Mouse (Mus musculus) c-Kit-positive CD71-negative TER-119-negative erythroid progenitor cells, embryonic 14.5 days (primary cell): ENCODE data around the gene Hsf4.
"Not testable (repeated sequence)": the region's sequence is repeated elsewhere in the genome, so short reads cannot be mapped to it uniquely, and the experiment has no call there.

Experiments used
- DNase-seq: peaks from one replicate; pipeline ENCODE4 v3.0.0-alpha.2; 2013; ENCODE audit warnings: low read depth

The Hsf4 gene

DNA sequence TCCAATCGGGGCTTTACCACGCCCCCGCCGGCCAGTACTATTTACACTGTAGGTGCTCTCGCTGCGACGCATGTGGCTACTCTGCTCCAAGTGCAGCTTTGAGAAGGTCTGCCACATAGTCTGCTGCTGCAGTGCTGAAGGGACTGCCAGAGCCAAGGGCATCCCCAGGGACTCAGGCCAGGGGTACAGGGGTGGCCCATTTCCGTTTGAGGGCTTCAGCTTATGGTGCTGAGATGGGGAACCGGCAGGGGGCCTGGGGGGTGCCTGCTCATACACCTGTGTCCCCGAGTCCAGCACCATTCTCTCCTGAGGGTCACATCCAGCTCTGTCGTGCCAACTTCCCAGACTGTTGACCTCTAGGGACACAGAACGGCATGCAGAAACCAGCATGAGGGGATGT lies 15.9 kb downstream of the Hsf4 start:
- DNase-seq: no peak

DNA sequence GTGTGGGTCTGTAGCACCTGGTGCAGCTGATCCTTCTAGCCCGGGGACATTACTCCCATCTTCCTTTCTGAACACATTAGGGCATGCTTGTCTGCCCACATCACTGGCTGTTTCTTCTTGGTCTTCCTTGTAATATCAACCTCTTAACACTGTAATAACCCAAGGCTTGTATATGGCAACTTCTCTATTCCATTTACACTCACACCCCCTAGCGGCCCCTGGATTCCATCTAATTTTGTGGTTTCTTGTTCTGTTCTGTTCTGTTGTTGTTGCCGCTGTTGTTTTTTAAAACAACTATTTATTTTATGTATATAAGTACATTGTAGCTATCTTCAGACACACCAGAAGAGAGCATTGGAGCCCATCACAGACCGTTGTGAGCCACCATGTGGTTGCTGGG lies 17.3 kb downstream of the Hsf4 start:
- no peak for DNase-seq

DNA sequence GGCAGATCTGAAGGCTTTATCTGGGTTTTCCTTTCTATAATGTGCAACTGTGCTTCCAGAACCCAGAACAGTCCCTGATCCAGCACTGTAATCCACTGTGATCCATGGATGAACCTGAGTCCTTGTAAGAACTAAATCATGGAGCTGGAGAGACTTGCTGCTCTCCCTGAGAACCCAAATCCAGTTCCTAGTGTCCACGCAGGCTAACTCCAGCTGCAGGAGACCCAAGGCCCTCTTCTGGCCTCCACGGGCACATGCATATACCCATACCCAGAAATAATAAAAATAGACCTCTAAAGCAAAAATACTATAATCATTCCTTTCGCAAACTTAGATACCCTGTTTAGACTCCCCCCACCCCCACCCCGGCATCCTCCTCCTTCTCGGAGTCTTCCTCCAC lies 18.6 kb downstream of the Hsf4 start:
- DNase-seq: no peak

DNA sequence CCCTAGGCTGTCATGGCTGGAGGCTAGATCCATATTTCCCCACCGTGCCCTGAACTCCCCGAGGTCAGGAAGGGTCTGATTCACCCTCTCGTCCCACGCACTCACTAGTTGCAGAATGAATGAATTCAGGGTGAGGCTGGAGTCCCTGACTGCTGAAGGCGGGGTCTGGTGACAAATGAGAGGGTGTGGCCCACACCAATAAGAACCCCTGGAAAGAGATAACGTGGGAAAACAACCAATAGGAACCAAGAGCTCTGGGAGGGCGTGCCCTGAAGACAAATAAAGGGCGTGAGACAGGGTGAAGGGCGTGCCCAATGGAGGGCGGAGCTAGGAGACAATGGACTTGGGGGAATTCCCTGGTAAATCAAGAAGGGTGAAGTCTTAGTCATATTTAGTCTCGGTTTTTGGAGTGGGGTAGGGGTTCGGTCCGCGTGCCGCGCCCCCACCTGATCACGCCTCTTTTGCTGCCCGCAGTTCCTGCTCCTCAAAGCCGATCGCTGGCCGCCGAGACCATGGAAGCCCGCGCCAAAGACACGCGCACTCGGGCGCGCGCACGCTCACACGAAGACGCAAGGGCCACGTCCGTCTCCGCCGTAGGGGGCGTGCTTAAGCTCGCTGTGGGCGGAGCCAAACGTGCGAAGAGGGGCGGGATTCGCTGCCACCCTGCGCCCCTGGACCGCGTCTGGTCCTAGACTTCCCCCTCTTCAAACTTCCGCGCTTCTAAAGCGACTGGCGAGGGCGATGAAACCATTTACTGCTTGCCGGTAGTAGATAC lies 19.5 kb downstream of the Hsf4 start:
- DNase-seq: peak; percentile 96

DNA sequence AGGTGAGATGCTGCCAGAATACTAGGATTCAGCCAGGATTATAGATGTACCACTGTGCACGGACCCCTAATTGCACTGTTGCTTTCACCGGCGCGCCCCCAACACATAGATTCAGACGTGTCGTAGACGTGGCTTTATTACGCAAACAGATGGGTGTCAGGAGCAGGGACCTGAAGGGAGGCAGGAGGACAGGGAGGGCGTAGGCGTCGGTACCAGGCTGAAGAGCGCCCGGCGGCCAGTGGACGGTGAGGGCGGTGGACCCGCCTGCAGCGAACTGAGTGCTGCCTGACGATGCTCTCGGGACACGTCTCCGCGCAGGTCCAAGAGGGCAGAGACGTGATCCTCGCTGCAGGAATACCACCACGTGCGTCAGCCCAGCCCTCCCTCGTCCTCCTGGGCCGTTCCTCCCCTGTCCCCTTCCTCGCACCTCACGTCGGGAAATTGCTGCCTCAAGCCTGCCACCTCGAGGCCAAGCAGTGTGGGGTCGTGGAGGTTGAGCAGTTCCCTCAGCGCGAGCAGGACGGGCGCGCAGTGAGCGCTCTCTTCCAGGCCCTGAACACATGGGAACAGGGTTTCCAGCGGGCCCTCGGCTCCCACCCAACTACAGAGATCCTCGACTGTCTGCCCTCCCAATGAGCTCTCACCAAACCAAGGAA lies 20.3 kb downstream of the Hsf4 start, which contains the start of gene 4931428F04Rik:
TSS of gene 4931428F04Rik (minus strand) at position 60 of the 656 bp plus-strand sequence.
- no peak for DNase-seq

DNA sequence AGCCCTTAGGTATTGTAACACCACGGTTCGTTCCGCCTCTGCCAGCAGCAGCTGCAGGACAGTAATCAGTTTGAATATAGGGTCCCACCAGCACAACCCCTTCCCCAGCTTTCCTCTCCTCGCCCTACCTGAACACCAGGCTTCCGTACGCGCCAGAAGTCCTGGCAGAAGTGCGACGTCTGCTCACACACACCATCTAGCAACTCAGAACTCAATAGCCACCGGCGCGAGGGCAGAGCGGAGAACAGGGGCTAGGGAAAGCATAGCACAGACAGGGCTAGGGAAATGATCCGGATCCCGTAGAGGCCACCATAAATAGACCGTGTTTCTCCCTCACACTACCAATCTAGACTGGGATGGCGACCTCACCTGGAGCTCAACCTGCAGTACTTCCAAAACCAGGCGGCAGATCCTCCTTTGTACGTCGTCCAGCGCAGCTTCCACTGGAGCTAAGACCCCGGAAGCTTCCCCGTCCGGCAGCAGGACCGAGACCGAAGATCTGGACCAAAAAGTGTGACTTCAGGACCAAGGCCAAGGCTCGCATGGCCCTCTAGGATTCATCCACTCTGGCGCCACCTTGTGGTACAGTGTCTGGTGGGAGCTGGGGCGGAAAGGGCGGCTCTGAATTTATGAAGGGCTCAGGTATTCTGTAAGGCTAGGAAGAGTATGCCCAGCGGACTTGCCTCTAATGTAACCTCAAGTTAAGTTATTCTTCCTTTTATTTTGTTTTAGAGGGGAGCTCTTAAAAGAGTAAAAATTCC lies 21.1 kb downstream of the Hsf4 start:
- peak; percentile 97 for DNase-seq

DNA sequence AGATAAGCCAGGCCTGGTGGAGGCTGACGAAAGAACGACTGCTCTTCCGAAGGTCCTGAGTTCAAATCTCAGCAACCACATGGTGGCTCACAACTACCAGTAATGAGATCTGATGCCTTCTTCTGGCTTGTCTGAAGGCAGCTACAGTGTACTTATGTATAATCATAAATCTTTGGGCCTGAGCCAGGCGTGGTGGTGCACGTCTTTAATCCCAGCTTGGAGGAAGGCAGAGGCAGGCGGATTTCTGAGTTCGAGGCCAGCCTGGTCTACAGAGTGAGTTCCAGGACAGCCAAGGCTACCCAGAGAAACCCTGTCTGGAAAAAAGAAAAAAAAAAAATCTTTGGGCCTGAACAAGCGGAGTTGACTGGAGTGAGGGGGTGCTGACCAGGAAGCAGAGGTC lies 21.8 kb downstream of the Hsf4 start:
- not testable (repeated sequence) for DNase-seq

DNA sequence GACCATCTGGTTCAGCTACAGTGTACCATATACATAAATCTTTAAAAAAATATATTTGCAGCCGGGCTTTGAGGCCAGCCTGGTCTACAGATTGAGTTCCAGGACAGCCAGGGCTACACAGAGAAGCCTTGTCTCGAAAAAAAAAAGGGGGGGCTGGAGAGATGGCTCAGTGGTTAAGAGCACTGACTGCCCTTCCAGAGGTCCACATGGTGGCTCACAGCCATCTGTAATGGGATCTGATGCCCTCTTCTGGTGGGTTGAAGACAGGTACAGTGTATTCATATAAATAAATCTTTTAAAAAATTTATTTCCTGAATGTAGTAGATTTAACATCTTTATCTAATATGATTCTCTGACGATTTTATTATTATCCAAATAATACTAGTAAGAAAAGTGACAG lies 22.2 kb downstream of the Hsf4 start:
- not testable (repeated sequence) for DNase-seq

DNA sequence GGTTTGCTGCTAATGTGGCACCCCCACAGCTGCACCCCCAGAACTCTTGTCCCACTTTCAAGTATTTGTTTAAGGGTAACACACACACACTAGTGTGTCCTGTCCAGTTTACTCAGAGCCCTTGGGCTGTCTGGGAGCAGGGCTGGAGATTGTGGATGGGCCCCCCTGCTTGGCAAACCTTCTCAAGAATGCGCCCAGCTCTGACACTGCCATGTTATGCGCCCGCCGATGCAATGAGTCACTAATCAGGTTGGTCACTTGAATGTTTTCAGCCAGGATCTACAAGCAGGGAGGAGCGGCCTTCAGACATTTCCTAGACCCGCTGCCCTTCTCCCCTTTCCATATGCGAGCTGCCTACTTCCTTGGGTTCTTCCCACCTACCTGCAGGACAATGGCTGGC lies 22.9 kb downstream of the Hsf4 start:
- DNase-seq: no peak

DNA sequence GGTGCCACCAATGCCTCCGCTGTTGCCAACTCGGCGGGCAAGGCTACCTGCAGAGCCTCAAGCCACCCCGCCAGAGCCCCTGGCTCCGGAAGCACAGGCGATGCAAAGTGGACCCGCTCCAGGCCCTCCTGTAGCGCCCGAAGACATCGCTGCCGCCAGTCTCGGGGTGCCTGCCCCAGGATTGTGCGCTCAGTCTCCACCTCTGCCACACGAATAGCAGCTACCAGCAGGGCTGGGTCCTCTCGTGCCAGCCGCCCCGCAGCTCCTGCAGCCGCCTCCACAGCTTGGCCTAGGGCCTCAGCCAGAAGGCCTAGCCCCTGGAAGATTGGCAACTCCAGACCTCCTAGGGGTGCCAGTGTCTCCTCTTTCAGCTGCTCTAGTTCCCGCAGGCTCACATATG lies 23.8 kb downstream of the Hsf4 start:
- no peak for DNase-seq

DNA sequence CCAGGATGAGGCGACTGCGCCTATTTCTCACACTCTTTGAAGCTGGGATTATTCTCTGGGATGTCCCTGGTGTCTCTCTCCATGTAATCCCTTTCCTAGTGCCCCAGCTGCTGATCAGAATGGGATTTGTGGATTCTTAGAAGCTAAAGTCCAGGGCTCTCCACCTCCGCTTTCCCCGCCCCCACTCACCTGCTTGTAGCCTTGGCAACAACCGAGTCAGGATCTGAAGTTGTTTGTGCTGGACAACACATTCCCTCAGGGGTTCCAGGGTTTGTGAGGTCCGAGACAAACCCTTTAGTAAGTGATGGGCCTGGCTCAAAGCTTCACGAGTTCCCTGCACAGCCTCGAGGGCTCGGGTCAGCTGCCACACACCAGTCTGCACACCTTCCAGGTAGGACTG lies 25.2 kb downstream of the Hsf4 start:
- DNase-seq: no peak

DNA sequence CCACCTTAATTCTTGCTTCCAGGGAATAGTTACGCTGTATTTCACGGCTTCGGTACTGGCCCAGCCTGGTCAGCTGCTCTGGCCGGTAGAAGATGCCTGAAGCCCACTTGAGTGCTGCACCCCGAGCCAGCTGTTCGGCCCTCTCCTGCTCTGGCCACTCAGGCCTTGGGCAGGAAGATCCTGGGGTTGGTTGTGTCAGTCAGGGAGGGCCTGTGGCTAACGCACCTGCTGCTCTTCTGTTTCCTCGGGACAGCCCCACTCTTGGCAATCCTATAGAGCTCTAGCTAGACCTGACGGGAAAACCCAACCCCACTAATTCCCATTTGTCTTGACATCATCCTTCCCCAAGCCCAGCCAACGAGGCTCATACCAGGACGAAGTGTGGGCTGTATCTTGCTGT lies 25.7 kb downstream of the Hsf4 start:
- DNase-seq: no peak

DNA sequence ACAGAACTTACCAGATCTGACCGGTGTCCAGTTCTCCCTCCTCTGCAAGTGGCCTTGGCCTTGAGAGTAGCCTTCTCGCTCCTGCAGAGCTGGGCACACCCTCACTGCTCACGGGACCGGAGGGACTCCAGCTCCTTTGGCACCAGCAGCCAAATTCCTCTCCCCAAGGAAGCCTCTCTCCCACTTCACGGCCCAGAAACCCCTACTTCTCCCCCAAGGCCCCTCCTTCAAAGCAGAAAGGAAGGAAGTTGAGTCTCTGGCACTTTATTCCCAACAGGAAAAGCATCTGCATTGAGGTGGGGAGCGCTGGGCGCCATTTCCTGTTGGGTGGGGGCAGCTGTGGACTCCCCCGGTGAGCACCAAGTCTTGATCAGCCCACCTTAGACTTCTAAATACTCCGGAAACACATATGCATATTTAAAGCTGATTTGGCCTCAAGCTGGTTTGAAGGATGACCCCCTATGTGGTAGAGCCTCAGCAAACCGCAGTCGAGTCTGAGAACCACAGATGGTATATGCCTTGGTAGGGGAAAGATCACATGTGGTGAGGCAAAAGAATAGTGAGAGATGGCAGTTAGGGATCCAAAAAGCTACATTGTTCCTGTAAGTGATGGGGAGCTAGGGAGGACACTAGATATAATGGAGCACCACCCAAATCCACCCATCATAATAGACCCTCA lies 26.4 kb downstream of the Hsf4 start, which contains the start of gene Exoc3l:
TSS of gene Exoc3l (minus strand) at position 207 of the 679 bp plus-strand sequence.
- DNase-seq: no peak

DNA sequence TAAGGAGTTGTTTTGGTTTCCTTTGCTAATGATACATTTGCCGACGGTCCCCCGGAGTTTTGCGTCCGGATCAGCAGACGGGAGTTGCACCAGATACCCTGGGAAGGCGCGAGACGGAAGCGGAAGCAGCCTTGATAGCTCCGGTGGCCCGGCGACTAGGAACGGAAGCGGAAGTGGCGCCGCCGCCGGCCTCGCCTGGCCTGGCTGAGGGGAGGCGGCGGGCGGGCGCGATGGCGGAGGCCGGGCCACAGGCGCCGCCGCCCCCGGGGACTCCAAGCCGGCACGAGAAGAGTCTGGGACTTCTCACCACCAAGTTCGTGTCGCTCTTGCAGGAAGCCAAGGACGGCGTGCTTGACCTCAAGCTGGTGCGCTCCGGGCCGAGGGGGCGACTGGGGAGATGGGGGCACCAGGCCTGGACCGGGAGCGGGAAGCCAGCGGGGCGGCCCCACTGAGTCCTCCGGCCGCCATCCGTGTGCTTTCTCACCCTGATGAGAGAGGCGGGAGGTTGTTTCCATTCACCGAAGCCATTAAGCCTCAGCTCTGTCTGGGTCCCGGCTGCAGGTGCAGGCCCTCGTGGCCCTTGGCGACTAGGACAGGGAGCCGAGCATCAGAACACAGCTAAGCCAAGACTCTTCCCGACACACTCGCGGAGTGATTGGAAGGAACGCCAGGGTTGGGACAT lies 28.1 kb downstream of the Hsf4 start, which contains the start of gene E2f4:
TSS of gene E2f4 (plus strand) at position 153 of the 682 bp plus-strand sequence.
- DNase-seq: peak; percentile 86

DNA sequence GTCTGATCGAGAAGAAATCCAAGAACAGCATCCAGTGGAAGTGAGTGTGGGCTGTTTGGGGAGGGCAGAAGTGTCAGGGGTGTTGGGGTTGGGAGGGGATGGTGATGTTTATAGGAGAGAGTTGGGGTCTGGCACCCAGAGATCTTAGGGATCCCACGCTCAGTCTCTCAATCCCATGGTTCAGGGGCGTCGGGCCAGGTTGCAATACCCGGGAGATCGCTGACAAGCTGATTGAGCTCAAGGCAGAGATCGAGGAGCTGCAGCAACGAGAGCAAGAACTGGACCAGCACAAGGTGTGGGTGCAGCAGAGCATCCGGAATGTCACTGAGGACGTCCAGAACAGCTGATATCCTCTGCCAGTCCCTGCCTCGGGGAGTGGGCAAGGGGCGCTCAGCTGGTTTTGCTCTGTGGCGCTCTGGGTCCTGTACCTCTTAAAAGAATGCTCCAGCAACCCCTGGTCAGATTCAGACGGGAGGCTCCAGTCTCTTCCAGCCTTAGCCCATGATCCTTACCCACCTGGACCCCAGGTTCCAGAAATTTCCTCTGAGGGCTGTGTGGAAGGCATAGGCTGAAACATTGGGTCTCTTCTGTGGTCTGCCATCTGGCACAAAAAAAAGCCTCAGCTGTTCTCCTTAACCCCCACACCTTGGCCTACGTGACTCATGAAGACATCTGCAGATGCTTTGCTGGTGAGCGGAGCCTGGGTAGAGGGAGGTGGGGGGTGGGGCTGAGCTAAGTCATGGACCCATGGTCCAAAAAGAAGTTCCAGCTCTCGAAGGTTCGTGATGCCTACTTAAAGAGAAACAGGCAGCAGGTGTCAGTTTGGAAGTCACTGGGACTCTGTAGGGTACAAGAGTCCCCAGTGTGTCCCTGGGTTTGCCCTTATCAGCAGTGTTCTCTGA lies 29.0 kb downstream of the Hsf4 start:
- DNase-seq: no peak

DNA sequence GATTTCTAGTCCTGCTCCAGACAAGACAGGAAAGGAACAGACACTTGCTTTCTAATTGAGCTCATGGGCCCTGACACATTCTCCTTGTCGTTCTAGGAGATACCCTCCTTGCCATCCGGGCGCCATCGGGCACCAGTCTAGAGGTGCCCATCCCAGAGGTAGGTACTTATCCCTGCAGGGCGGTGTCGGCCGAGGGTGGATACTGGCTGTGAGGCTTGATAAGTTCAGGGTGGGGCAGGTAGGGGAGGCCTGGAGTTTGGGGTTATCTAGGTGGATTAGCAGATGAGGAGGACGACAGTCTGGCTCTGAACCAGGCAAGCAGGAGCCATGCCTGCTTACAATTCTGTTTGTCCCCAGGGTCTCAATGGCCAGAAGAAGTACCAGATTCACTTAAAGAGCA lies 30.4 kb downstream of the Hsf4 start:
- no peak for DNase-seq

DNA sequence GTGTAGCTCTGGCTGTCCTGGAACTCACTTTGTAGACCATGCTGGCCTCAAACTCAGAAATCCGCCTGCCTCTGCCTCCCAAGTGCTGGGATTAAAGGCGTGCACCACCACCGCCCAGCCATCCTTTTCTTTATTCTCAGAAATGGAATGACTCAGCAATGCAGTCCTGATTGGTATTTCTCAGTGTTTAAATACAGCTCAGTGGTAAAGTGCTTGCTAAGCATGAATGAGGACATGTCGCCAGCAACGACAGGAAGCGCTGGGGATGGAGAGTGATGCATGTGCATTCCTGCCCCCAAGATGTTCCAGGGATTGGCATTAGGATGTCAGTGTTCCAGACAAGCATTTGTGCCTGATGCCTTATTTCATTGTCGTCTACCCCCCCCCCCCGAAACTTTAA lies 33.8 kb downstream of the Hsf4 start:
- no peak for DNase-seq

DNA sequence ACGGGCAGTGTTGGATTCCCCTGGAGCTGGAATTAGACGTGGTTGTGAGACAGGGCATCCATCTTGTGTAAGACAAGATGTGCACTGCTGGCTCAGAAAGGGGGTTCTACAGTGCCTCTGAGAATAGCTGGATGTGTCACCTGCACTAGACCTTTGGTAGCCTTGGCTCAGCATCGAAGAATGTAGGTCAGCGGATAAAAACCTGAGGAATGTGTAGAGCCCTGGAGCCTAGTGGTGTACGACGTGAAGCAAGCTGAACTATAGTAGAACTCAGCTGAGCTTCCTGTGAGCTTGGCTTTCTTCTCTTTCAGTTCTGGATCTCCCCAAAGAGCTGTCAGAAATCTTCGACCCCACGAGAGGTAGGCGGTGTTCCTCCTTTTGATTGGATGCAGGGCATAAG lies 34.3 kb downstream of the Hsf4 start:
- no peak for DNase-seq

DNA sequence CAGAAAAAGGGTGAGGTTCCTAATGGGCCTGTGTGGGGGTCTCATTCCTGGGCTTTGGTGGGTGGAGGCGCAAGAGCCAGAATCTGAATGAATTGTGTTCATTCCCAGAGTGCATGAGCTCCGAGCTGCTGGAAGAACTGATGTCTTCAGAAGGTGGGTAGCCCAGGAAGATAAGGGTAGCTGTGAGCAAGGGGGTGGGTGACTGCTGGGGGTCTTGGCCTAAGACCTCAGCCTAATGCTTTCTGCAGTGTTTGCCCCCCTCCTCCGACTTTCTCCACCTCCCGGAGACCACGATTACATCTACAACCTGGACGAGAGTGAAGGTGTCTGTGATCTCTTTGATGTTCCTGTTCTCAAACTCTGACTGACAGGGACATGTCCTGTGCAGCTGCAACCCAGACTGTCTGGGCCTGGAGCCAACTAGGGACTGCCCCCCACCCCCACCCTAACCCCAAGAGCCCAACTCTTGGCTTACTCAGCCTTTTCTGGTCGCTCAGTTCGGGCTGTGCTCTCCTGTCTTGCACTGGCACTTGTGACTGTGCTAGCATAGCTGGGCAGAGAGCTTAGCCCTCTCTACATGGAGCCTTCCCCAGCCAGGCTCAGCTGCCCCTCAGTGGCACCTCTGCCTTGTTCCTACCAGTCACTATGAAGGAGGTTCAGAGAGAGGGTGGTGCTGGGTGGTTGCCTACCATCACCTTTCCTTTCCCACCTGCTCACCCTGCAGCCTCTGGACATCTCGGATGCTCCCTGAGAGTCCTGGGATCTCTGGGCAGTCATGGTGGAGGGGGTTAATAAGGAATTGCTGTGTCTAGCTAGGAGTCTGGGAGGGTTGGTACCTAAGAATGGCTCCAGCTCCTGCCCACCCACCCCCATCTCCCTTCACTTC lies 35.0 kb downstream of the Hsf4 start:
- no peak for DNase-seq
